Mouse (Mus musculus) gastrocnemius, postnatal 10 days (tissue): Measurements from ENCODE around the gene Kcnv2. TPM values are rescaled to one million over a fixed set of nuclear protein-coding genes. Genes with fewer than 3 reads are reported as not detected.

Source experiments
- DNase-seq: peaks from one replicate; pipeline ENCODE4 v3.0.0; 2021; ENCODE audit warnings: mixed read lengths
- long read RNA-seq, 2 experiments: library from polyadenylated mRNA; stranded (forward); transcript quantifications; one replicate each; pipeline ENCODE4 v2.0.0; 2021
- total RNA-seq, 2 experiments: library from RNA; stranded (reverse); gene quantifications; 2 replicates each; pipeline ENCODE4 v1.2.3; 2021

Gene Kcnv2
- total RNA-seq: under 1 TPM in 1 of 2 experiments, not detected in 1; 0.05 TPM
- long read RNA-seq, experiment 1, partial matches to known transcripts: 0 of 1 reads
- long read RNA-seq, experiment 1, other reads (novel, unspliced or antisense): 1 of 1 reads
- long read RNA-seq, experiment 2: 0 reads

DNA sequence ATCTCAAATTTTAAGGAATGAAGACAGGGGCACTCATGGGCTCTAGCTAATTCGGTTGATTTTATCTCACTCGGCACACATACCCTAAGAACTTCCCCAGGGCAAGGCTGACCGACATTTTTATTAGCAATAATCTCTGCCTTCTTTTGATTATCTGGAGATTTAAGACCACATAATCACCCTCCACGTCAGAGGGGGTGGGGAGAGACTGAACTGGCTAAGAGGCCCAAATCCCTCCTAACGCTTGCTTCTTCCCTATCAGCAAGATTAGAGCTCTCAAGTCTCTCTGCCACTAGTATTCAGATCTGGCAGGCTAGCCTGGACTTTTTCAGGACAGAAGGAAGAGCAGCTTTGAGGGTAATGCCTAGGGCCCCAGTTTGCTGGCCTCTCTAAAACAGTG lies at the start of gene Kcnv2:
TSS of gene Kcnv2 (plus strand) at position 308 of the 400 bp plus-strand sequence.
- DNase-seq: no peak

DNA sequence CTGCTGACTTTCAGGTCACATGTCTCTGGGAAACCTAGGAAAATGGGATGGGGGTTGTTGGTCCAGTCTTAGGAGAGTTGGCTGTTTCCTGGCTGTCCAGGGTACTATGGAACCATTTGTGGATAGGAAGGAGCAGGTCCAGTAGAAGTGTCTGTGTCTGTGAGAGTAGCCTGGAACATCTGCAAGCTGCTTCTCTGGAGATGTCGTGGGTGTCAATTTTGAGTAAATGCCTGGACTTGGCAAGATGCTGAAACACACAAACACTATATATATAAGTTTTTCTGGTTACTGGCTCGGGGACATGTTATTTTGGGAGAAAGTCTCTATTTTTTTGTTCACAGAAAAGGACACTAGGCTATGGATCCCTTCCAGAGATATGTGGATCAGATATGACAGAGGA lies 49.0 kb upstream of the Kcnv2 start:
- no peak for DNase-seq

DNA sequence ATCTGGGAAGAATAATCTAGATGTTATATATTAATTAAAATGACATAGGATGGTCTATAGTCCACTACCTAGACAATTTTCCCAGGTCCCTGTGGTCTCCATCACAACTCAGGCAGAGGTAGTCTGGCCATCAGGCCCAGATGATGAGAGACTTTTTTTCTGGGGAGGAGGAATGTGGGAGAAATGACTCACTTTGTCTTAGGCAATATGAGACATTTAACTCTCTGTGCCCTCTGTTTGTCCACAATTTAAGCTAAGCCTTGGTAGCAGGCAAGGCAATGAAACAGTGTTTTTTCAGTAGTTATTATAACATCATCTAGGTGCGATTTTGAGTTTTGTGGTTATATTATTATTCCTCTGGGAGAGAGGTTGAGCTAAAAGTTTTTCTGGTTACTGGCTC lies 48.0 kb upstream of the Kcnv2 start:
- DNase-seq: no peak

DNA sequence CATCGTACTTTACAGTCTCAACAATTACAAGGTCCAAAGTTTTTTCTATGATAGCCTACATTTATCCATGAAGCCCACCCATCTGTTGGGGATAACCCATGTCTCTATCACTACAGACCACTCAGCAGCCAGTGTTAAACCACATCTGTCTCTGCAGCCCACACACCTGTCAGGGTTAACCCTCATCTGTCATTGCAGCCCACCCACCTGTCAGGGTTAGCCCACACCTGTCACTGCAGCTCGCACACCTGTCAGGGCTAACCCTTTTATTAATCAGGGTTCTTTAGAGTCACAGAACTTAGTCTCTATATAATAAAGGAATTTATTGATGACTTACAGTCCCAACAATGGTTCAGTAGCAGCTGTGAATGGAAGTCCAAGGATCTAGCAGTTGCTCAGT lies 43.2 kb upstream of the Kcnv2 start:
- DNase-seq: no peak

DNA sequence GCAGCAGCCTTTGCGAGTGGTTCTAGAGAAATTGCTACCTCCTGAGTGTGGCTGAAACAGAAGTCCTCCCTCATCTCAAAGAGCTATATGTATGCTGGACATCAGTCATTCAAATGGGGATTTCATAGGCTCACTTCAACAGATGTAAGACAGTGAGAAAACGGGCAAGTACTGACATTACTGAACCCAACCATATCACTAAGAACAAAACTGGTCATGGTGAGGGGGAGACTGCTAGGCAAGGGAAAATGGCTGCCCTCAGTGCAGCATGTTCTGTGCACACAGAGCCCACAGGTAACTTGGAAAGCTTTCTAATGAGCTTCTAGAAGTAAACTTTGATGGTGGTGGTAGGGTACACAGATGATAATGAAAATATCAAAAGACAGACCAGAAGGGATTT lies 12.3 kb upstream of the Kcnv2 start:
- no peak for DNase-seq

DNA sequence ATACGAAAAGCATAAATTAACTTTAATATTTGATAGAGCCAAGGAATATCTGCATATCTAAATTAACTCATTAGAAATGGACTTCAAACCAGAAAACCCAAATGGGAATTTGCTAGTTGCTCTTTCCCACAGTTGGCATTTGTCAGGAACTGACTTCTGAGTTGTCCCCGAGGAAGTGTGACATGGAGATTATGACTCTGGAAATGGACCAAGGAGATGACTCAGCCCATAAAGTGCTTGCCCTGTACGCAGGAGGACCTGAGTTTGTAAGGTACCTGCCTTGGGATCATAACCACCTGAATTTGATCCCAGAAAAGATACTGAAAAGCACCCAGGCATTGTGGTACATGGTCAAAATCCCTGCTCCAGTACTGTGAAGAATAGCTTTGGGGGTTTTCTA lies 11.1 kb upstream of the Kcnv2 start:
- DNase-seq: no peak

DNA sequence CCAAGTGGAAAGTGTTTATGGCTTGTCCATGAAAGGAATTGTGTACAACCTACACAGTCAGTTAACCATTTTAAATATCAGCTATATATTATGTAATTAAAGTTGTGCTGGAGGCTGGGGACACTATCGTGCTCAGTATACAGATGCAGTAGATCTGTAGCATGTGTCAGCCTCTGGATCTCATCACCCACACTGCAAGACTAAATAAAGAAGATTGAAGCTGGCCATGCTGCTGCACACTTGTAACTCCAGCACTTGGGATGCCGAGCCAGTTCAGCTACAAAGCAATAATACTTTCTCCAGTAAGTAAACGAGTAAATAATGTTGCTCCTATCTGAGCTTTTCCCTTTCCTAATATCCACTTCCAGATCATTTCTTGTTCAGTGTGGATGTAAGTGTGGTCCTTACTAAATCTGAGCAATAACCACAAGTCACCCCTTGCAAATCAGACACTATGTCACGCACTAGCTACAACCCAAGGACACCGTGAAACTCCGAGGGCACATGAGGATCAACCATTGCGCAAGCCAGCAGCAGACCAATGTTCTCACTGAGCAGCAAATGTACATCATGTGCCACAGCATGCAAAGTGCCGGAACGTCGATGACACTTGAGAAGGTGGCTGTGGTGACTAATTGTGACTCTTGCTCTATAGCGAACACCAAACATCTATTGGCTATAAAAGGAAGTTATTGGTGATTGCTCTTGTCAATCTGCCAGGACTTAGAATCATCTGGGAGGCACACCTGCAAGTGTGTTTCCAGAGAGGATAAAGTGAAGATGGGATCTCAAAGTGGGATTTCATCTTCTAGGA lies 9.9 kb upstream of the Kcnv2 start:
- no peak for DNase-seq

DNA sequence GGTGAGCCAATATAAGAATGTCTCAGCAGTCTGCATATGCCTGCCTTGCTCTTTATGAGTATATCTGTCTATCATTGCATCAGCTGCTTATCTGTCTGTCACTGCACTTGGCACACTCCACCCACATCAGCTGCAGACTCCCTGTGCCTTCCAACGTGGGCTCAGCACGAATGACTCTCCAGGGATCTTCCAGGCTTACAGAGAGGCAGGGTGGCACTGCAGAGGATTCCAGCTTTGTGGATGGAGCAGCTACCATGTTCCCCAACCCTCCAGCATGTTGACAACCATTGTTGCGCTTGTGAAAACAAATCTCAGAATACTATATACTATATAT lies 9.3 kb upstream of the Kcnv2 start:
- no peak for DNase-seq

DNA sequence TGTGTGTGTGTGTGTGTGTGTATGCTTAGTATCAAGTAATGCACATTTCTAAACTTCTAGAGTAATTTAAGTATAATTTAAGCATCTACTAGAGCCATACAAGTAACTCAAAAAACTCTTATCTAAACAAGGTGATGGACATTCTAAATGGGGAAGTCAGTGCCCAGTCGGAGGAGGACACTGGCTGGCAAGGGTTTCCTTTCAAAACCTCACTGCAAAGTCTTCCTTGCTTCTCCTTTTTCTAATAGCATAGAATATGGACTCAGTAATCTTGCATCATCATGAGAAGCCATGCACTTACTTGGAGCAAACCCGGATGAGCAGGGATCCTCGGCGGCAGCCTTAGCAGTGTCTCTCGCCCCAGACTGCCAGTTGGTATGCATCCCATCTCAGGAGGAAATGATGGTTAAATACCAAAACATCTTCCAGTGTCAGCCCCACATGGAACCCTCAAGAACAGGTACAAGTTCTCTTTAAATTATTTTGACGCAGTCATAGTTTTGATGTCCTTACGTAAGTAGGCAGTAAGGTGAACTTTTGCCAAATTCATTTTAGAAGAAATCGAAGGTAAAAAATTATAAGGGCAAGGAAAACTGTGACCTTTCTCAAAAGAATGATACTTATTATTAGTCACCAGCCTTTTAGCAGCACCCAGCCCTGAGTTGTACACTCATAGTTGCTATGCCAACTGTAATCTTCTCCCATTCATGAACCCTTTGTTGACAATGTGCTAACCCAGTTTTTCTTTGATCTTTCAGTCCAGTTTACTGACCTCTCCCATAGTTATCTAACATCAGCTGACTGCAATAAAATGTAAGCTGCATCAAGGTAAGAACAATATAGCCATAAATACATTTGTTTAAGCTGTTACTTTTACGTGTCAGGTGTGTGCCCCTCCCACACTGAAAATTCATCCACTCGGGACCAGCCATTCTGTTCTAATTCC lies 5.8 kb upstream of the Kcnv2 start:
- no peak for DNase-seq

DNA sequence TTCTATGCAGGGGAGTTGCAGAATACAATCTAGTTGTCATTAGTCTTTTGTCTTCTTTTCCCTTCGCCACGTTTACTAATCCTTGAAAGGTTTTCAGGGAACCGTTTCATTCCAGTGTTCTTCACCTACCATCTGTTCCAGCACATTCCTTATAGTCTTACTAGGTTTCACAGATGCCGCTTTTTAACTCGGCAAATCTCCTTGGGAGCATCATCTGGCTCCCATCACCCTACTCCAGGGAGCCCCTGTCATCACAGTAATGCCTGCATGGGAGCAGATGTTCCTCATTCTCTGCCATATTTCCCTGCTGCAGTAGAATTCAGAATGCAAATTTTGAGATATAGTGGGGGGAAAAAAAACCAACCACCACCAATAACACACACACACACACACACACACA lies 5.1 kb upstream of the Kcnv2 start:
- DNase-seq: no peak

DNA sequence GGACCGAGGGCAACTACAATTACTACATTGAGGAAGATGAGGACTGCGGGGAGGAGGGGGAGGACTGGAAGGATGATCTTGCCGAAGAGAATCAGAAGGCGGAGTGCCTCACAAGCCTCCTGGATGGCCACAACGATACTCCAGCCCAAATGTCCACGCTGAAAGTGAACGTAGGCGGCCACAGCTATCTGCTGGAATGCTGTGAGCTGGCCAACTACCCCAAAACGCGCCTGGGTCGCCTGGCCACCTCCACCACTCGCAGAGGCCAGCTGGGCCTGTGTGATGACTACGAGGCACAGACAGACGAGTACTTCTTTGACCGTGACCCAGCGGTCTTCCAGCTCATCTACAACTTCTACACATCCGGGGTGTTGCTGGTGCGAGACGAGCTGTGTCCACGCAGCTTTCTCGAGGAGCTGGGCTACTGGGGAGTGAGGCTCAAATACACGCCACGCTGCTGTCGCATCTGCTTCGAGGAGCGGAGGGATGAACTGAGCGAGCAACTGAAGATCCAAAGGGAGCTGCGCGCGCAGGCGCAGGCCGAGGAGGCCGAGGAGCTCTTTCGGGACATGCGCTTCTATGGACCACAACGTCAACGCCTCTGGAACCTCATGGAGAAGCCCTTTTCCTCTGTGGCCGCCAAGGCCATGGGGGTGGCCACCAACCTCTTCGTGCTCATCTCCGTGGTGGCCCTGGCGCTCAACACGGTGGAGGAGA lies 681 bp downstream of the Kcnv2 start:
- no peak for DNase-seq

DNA sequence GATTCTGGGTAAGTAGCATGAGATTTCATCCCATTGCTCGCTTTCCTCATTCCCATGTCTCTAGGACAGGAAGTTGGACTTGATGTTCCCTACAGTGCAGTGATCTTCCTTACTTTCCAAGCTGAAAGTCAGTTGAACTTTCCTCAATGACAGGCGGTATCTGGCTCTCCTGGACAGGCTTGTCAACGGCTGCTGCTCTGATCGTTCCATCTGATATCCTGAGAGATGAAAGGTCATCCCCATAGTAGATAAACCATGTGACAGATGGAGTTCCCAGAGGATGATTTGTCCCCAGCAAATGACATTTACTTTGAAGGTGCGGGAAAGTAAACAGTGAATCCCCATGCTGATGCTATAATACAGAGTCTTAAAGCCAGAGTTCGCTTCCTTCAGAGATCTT lies 3.2 kb downstream of the Kcnv2 start:
- DNase-seq: no peak

DNA sequence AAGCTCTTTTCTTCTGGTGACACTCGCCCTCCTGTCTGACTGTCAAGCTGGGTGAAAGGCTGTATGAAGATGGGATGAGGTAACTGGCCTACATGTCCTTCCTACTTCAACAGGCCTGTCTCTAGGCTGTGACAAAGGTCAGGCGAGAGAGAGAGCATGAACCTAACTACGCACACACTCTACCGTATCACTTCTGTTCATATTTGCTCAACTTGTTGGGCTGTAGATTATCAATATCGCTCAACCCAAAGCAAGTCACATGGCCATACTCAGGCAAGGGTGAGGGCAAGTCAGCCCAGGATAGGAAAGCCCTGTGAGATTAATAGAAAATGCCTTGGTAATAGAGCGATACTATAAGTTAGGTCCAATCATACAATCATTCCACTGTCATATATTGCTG lies 5.2 kb downstream of the Kcnv2 start:
- DNase-seq: no peak

DNA sequence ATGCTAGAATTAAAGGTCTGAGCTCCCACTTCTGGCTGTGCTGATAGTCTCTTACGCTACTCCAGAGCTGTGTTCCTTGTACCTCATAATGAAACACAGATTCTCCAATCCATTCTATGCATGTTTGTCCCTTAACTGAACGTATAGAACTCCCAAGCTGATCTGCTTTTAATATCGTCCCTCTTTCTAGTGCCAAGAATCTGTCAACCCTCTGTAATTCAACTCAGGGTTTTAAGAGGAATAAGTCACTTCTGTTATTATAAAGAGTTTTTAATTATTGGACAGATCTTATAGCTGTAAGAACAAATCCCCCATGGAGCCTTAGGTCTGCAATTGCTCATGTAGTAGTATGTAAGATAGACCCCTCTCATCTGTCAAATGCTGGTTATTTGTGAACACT lies 5.8 kb downstream of the Kcnv2 start:
- no peak for DNase-seq

DNA sequence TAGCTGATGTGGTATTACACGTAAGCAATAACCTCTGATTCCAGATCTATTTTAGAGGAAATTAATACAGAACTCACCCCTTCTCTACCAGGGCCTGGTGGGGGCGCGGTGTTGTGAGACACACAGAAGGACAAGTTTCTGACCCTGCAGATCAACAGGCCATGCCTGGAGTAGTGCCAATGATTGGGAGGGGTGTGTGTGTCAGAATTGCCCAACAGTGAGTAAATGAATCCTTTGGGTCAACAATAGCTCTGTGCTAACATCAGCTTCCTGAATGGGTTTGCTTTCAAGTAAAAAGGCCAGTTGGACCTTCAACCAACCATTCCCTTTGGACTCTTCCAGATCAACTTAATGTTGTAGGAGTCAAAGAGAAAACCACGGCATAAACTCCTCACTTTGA lies 6.3 kb downstream of the Kcnv2 start:
- DNase-seq: no peak

DNA sequence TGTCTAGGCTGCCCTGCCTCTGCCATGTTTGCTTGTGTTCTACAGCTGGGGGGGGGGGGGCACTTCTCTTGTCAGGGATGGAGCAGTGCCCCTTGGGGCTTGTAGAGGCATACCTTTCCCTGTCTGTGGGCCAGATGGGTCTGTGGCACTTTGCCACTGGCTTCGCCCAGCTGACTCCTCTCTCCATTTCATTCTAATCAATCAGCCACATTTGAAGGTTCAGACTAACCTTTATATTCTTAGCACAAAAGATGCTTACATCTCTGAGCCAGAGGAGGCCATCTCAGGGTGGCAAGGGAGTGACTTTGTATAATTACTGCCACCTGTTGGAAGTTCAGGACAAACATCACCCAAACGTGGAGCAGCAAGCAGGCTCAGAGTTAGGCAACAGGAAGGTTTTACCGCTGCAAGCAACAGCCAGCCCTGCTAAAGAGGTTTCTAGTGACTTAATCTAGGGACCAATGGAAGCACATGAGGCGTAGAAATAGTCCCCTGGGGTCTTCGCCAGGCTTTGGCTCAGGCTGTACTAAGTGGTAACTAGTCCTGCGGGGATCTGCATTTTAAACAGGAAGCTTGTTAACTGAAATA lies 9.9 kb downstream of the Kcnv2 start:
- DNase-seq: no peak

DNA sequence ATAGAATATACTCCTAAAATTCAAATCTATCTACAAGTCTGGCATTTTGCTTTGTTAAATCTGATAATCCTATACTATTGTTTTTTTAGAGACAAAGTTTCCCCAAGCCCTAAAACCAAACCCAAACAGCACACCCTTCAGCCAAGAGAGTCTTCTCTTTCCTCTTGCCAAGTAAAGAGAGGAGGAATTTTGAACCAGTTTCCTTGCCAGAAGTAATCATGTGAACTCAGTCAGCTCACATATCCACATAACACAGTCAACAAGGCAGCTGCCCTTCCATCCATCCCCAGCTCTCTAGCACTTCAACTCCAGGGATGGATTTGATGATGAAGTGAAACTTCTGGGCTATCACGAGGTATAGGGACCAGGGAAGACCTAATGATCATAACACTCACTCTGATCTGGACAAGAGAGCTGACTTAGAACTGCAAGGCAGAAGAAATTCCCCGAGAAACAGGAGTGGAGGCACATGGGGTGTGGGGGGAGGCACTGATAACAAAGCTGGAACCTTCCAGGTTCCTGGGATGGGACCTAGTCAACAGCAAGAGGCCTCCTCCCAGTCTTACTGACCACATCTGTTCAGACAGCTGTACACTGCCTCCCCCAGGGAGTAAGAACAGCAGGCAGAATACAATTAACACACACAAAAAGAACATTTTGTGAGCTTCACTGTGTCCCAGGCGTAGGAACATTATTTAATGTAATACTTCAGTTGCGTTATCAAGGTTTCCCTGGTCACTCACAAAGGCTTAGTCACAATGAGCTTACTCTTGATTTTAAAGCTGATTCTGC lies 13.9 kb downstream of the Kcnv2 start:
- no peak for DNase-seq

DNA sequence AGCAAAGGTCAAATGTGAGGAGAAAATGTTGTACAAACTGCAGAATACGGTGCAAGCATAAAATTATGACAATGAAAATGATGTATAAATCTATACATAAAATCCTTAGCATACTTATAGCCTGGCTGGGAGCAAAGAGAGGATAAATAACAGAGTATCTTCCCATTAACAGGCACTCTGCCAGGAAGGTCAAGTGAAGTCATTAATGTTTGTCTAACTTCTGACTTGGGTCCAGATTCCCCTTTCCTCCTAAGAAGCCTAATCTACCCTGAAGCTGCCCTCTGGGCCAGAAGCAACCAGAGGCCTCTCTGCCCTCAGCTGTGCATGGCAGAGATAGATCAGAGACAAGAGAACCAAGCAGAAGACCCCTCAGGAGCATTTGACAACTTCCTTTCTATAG lies 24.1 kb downstream of the Kcnv2 start:
- no peak for DNase-seq

DNA sequence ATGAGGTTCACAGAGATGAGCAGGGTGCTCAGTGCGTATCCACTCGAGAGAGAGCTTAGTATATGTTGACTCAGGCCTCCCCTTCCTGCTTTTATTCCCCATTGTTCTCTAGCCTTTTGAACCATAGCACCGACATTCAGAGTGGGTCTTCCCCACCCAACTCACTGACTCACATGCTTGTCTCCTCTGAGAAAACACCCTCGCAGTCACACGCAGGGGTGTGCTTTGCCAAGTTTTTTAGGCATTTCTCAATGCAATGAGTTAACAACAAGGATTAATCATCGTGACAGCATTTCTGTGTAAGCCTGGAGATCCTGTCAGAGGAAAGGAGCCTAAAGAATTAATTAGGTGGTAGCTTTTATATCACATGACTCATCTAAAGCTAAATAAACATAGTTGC lies 29.3 kb downstream of the Kcnv2 start:
- no peak for DNase-seq

DNA sequence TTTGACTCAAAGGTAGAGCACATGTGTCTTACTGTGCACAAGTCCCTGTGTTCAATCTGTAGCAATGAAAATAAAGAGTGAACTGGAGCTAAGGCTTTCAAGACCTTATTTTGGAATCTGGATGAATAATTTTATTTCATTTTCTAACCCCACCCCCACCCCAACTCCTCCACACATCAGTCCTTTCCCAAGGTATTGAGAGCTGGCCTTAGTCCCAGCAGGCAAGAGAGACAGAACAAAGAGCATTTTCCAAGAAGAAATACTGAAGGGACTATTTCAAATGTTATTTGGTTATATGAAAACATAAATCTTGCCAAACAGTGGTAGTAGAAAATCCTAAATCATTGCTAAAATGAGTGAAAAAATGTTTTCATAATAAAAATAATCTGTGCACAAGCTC lies 38.0 kb downstream of the Kcnv2 start:
- no peak for DNase-seq

DNA sequence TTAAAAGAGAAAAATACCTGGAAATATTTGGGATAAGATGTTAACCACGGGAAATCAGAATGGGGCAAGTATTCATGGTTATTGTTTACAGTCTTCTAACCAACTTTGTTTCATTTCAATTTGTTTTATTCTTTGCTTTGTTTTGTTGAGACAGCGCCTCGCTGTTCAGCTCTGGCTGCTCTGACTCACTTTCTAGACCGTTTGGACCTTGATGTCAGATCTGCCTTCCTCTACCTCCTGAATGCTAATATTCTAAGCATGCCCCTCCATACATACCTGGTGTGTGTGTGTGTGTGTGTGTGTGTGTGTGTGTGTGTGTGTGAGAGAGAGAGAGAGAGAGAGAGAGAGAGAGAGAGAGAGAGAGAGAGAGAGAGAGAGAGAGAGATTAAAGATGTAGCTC lies 41.5 kb downstream of the Kcnv2 start:
- DNase-seq: no peak
